Mouse (Mus musculus): ENCODE measurements around the gene Hmgn2. TPM values are rescaled to one million over a fixed set of nuclear protein-coding genes. Genes with fewer than 3 reads are reported as not detected.
"Not testable (repeated sequence)": the region's sequence is repeated elsewhere in the genome, so short reads cannot be mapped to it uniquely, and the experiment has no call there.

Hmgn2 gene
- polyA plus RNA-seq, 2 experiments from 2014 or later = 379 to 453 TPM

DNA sequence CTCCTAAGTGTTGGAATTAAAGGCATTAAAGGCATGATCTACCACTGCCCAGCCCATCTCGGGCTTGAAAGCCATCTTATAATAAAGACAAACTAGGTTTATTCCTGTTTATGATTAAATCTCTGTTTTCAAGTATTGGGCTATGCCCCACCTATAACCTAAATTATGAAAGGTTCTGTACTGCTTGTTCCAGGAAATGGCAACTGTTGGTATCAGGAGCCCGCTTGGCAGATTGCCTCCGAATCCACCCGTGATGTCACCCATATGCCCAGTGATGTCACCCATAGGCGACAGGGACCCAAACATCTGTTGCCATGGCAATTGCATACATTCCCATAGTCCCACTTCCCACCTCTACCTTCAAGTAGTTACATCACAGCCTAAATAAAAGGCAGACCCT is 44.7 kb downstream of the Hmgn2 start:
- no peak for ATAC-seq

DNA sequence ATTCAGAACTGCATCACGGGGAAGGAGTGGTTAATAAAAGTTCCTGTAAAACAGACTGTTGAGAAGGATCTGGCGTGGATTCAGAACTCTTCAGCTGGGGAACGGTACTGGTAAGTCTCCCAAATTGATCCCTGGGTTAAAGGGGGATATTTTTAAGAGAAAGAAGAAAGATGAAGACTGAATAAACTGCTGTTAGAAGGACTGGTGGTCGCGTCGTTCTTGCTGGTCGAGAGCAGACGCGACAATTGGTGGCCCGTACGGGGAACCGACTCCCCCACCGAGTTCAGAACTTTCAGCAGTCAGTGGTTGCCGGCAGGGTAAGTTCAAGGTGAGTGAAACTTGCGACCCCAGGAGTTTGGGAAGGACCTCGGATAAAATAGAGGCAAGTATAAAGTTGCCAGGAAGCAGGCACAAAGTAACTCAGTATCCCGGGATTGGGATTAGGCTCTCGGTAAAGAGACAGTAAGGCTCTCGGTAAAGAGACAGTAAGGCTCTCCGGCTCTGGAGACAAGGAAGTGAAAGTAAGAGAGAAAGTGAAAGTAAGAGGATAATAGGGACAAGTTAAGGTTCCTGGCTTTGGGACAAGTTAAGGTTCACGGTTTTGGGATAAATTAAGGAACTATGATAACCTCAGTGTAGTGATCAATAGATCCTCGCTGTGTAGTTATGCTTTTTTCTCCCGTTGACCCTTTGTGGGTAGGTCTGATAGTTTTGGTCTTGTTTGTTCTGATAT is 50.2 kb downstream of the Hmgn2 start:
- not testable (repeated sequence) for ATAC-seq

Other genes starting within 250 kb of the Hmgn2 start
- 10 to 100 TPM; 74.4 to 76.7 TPM for gene Arid1a, start 211.9 kb downstream of the Hmgn2 start, polyA plus RNA-seq (2017; shearing (Covaris generic))
- 100 to 1,000 TPM; 118 to 183 TPM for gene Rps6ka1, start 80.9 kb downstream of the Hmgn2 start, polyA plus RNA-seq (2017; shearing (Covaris generic))
- gene Dhdds, start 32.3 kb upstream of the Hmgn2 start, polyA plus RNA-seq (2017; shearing (Covaris generic)) = 10 to 100 TPM; 23.5 to 24.3 TPM
- not detected for gene Lin28a, start 50.2 kb upstream of the Hmgn2 start, polyA plus RNA-seq (2017; shearing (Covaris generic))
- 1 to 10 TPM in 1 of 2 experiments, under 1 TPM in 1; 0.85 to 1.3 TPM for gene Zfp683, start 85.2 kb upstream of the Hmgn2 start, polyA plus RNA-seq (2017; shearing (Covaris generic))
- 10 to 100 TPM; 20.9 to 28.2 TPM for gene Crybg2, start 92.2 kb upstream of the Hmgn2 start, polyA plus RNA-seq (2017; shearing (Covaris generic))
- gene Cd52, start 126.4 kb upstream of the Hmgn2 start, polyA plus RNA-seq (2017; shearing (Covaris generic)) = 1,000 to 10,000 TPM; 2,918 to 3,094 TPM
- gene Ubxn11, start 133.9 kb upstream of the Hmgn2 start, polyA plus RNA-seq (2017; shearing (Covaris generic)) = 10 to 100 TPM; 31.2 to 54.2 TPM
- gene Sh3bgrl3, start 160.1 kb upstream of the Hmgn2 start, polyA plus RNA-seq (2017; shearing (Covaris generic)) = 1,000 to 10,000 TPM in 1 of 2 experiments, 100 to 1,000 TPM in 1; 977 to 1,004 TPM
- gene Cep85, start 218.5 kb upstream of the Hmgn2 start, polyA plus RNA-seq (2017; shearing (Covaris generic)) = 100 to 1,000 TPM in 1 of 2 experiments, 10 to 100 TPM in 1; 72.5 to 166 TPM
- not detected for gene Gm7534, start 234.4 kb upstream of the Hmgn2 start, polyA plus RNA-seq (2017; shearing (Covaris generic))